Mouse (Mus musculus): ENCODE results near the gene Odf2l. TPM values are rescaled to one million over a fixed set of nuclear protein-coding genes. Genes with fewer than 3 reads are reported as not detected.

Gene Odf2l
- polyA plus RNA-seq, 1 experiment from 2014 or later, result 18.7 TPM

- Histone ChIP-seq H3K4me1 (no peaks in the 10 kb centered on the region), H3K36me3 (no peaks in the 10 kb centered on the region), H3K4me3 (replicated peaks) (no peak overlapping the region)
Observed at GRCm38 (mm10) chr3:145105076-145105772, 13.2 kb upstream of the Odf2l start.

GRCm38 (mm10) chr3:145105773-145106504 lies 12.4 kb upstream of the Odf2l start:
- H3K27ac ChIP-seq, result no peak overlapping the region
- WGBS, result 77% methylated on average over 5 of the region's 5 CpGs
- no peak overlapping the region for H3K9ac ChIP-seq
- no peak for ATAC-seq (replicated peaks; ENCODE audit: low FRiP score)
- peaks cover 3% of the 10 kb centered on the region; the same call in 1 of the 2 replicates for H3K9me3 ChIP-seq (replicated peaks)
- no peak overlapping the region for H3K4me2 ChIP-seq
- H3K36me3 ChIP-seq, result no peaks in the 10 kb centered on the region
- H3K4me3 ChIP-seq (replicated peaks), result no peak overlapping the region
- H3K27me3 ChIP-seq, result no peaks in the 10 kb centered on the region
- H3K4me1 ChIP-seq, result no peaks in the 10 kb centered on the region

More at GRCm38 (mm10) chr3:145105076-145105772, 13.2 kb upstream of the Odf2l start:
- H3K27ac ChIP-seq, result no peak overlapping the region
- peaks cover 3% of the 10 kb centered on the region; the same call in 1 of the 2 replicates for H3K9me3 ChIP-seq (replicated peaks)
- no peaks in the 10 kb centered on the region for H3K27me3 ChIP-seq
- H3K4me2 ChIP-seq, result no peak overlapping the region
- no peak overlapping the region for H3K9ac ChIP-seq
- 61% methylated on average over 5 of the region's 5 CpGs for WGBS
- ATAC-seq (replicated peaks; ENCODE audit: low FRiP score), result no peak

- Histone ChIP-seq H3K36me3 (no peaks in the 10 kb centered on the region), H3K27me3 (no peaks in the 10 kb centered on the region), H3K9ac (no peak overlapping the region), H3K9me3 (replicated peaks) (no peaks in the 10 kb centered on the region), H3K27ac (no peak overlapping the region), H3K4me1 (peaks cover 16% of the 10 kb centered on the region), H3K4me2 (no peak overlapping the region), H3K4me3 (replicated peaks) (no peak overlapping the region)
- 85% methylated on average over 2 of the region's 2 CpGs for WGBS
- no peak for ATAC-seq (replicated peaks; ENCODE audit: low FRiP score)
Observed at GRCm38 (mm10) chr3:145115169-145115568, 3.2 kb upstream of the Odf2l start.

- H3K4me2 ChIP-seq, result peak overlapping the region; percentile 67
- peak overlapping the region; percentile 85 for H3K9ac ChIP-seq
- no peaks in the 10 kb centered on the region for H3K36me3 ChIP-seq
- no peaks in the 10 kb centered on the region for H3K27me3 ChIP-seq
- no peaks in the 10 kb centered on the region for H3K9me3 ChIP-seq (replicated peaks)
- peak overlapping the region; percentile 99 for H3K27ac ChIP-seq
- no peak for ATAC-seq (replicated peaks; ENCODE audit: low FRiP score)
- H3K4me1 ChIP-seq, result peaks cover 16% of the 10 kb centered on the region
- H3K4me3 ChIP-seq (replicated peaks), result peak overlapping the region; percentile 88
- WGBS, result 87% methylated on average over 10 of the region's 10 CpGs
Observed at GRCm38 (mm10) chr3:145117637-145118036, 751 bp upstream of the Odf2l start.

- no peak for ATAC-seq (replicated peaks; ENCODE audit: low FRiP score)
Observed at GRCm38 (mm10) chr3:145119002-145119358, 592 bp downstream of the Odf2l start.

GRCm38 (mm10) chr3:145119425-145119824 lies 1.0 kb downstream of the Odf2l start:
- Histone ChIP-seq H3K36me3 (no peaks in the 10 kb centered on the region), H3K27ac (no peak overlapping the region), H3K4me3 (replicated peaks) (peak overlapping the region; percentile 88), H3K4me2 (peak overlapping the region; percentile 67), H3K9ac (peak overlapping the region; percentile 85), H3K9me3 (replicated peaks) (no peaks in the 10 kb centered on the region), H3K27me3 (no peaks in the 10 kb centered on the region), H3K4me1 (peaks cover 16% of the 10 kb centered on the region)
- WGBS, result 68% methylated on average over 7 of the region's 7 CpGs
- no peak for ATAC-seq (replicated peaks; ENCODE audit: low FRiP score)

More at GRCm38 (mm10) chr3:145119002-145119358, 592 bp downstream of the Odf2l start:
- Histone ChIP-seq H3K27me3 (no peaks in the 10 kb centered on the region), H3K27ac (peak overlapping the region; percentile 99), H3K4me2 (peak overlapping the region; percentile 67), H3K4me1 (peaks cover 16% of the 10 kb centered on the region), H3K36me3 (no peaks in the 10 kb centered on the region), H3K9me3 (replicated peaks) (no peaks in the 10 kb centered on the region), H3K4me3 (replicated peaks) (peak overlapping the region; percentile 88), H3K9ac (peak overlapping the region; percentile 85)
- WGBS, result 2% methylated on average over 14 of the region's 14 CpGs

GRCm38 (mm10) chr3:145126618-145127017 lies 8.2 kb downstream of the Odf2l start:
- peaks cover 29% of the 10 kb centered on the region for H3K36me3 ChIP-seq
- H3K4me3 ChIP-seq (replicated peaks), result no peak overlapping the region
- no peak overlapping the region for H3K4me2 ChIP-seq
- no peaks in the 10 kb centered on the region for H3K4me1 ChIP-seq
- H3K27me3 ChIP-seq, result no peaks in the 10 kb centered on the region
- WGBS, result 82% methylated on average over 2 of the region's 2 CpGs
- no peak overlapping the region for H3K27ac ChIP-seq
- no peak overlapping the region for H3K9ac ChIP-seq
- no peaks in the 10 kb centered on the region for H3K9me3 ChIP-seq (replicated peaks)
- no peak for ATAC-seq (replicated peaks; ENCODE audit: low FRiP score)

- no peak overlapping the region for H3K4me3 ChIP-seq (replicated peaks)
- H3K4me2 ChIP-seq, result no peak overlapping the region
- no peak overlapping the region for H3K9ac ChIP-seq
- H3K27ac ChIP-seq, result no peak overlapping the region
- no peaks in the 10 kb centered on the region for H3K4me1 ChIP-seq
- no peaks in the 10 kb centered on the region for H3K27me3 ChIP-seq
- peaks cover 48% of the 10 kb centered on the region for H3K36me3 ChIP-seq
- no peaks in the 10 kb centered on the region for H3K9me3 ChIP-seq (replicated peaks)
- ATAC-seq (replicated peaks; ENCODE audit: low FRiP score), result no peak
Observed at GRCm38 (mm10) chr3:145129356-145129755, 11.0 kb downstream of the Odf2l start.

GRCm38 (mm10) chr3:145131210-145131868 lies 13.0 kb downstream of the Odf2l start:
- Histone ChIP-seq H3K27me3 (no peaks in the 10 kb centered on the region), H3K9ac (no peak overlapping the region), H3K4me1 (no peaks in the 10 kb centered on the region), H3K9me3 (replicated peaks) (no peaks in the 10 kb centered on the region), H3K27ac (no peak overlapping the region), H3K36me3 (peaks cover 50% of the 10 kb centered on the region), H3K4me2 (no peak overlapping the region), H3K4me3 (replicated peaks) (no peak overlapping the region)
- ATAC-seq (replicated peaks; ENCODE audit: low FRiP score), result no peak; the same call in 1 of the 2 replicates
- 28% methylated on average over 3 of the region's 3 CpGs for WGBS

- no peak overlapping the region for H3K4me3 ChIP-seq (replicated peaks)
- H3K9me3 ChIP-seq (replicated peaks), result no peaks in the 10 kb centered on the region
- H3K36me3 ChIP-seq, result peaks cover 12% of the 10 kb centered on the region; the same call in 1 of the 2 replicates
- 61% methylated on average over 4 of the region's 4 CpGs for WGBS
- ATAC-seq (replicated peaks; ENCODE audit: low FRiP score), result no peak
- H3K9ac ChIP-seq, result no peak overlapping the region
- no peak overlapping the region for H3K4me2 ChIP-seq
- H3K4me1 ChIP-seq, result no peaks in the 10 kb centered on the region
- H3K27ac ChIP-seq, result no peak overlapping the region
- H3K27me3 ChIP-seq, result no peaks in the 10 kb centered on the region
Observed at GRCm38 (mm10) chr3:145140236-145140635, 21.8 kb downstream of the Odf2l start.

GRCm38 (mm10) chr3:145142925-145143324 lies 24.5 kb downstream of the Odf2l start:
- H3K4me3 ChIP-seq (replicated peaks), result no peak overlapping the region
- no peaks in the 10 kb centered on the region for H3K27me3 ChIP-seq
- no peak overlapping the region for H3K4me2 ChIP-seq
- H3K9me3 ChIP-seq (replicated peaks), result no peaks in the 10 kb centered on the region
- H3K36me3 ChIP-seq, result peaks cover 13% of the 10 kb centered on the region; the same call in 1 of the 2 replicates
- no peak overlapping the region for H3K27ac ChIP-seq
- H3K4me1 ChIP-seq, result no peaks in the 10 kb centered on the region
- no peak overlapping the region for H3K9ac ChIP-seq
- ATAC-seq (replicated peaks; ENCODE audit: low FRiP score), result no peak

GRCm38 (mm10) chr3:145143856-145144255 lies 25.5 kb downstream of the Odf2l start:
- Histone ChIP-seq H3K4me1 (no peaks in the 10 kb centered on the region), H3K4me3 (replicated peaks) (no peak overlapping the region), H3K27ac (no peak overlapping the region), H3K9me3 (replicated peaks) (no peaks in the 10 kb centered on the region), H3K4me2 (no peak overlapping the region), H3K27me3 (no peaks in the 10 kb centered on the region), H3K9ac (no peak overlapping the region), H3K36me3 (peaks cover 14% of the 10 kb centered on the region; the same call in 1 of the 2 replicates)
- ATAC-seq (replicated peaks; ENCODE audit: low FRiP score), result no peak
- 85% methylated on average over 10 of the region's 10 CpGs for WGBS

Measured in kidney, embryonic 15.5 days (tissue).